In genomic region chr5:88575506-88576338, GRCm38 (mm10) we compare ENCODE assay signal across 12 mouse cellular contexts. TPM values are rescaled to one million over a fixed set of nuclear protein-coding genes. Genes with fewer than 3 reads are reported as not detected.
DNase-seq lines count a peak whose midpoint lies in the region; ATAC-seq and TF ChIP-seq lines count a peak whose summit lies in the region.
"Had no signal": no experiment of that assay in that cellular context is flagged by ENCODE, and none has a peak within 500 bp of the region (broad histone marks: within the 10 kb centered on the region; RNA-seq: fewer than 3 reads in every experiment).

No protein-coding gene starts in this region.

- no peak for TF ChIP-seq CTCF in ES-Bruce4 (IDR thresholded peaks at IDR 0.05; ENCODE audit: low read depth, low read length)
- TF ChIP-seq CTCF in forebrain, postnatal 0 days (IDR thresholded peaks at IDR 0.05; ENCODE audit: low read depth): no peak

- H3K27ac ChIP-seq in forebrain, embryonic 11.5 days (ENCODE audit: low read depth, low read length): no peak overlapping the region
- H3K27ac ChIP-seq in forebrain, embryonic 10.5 days: no peak overlapping the region
- 0 out of 2 replicates have a peak overlapping the region, but pooled peaks have one; percentile 28 for H3K27ac ChIP-seq in ES-Bruce4 (ENCODE audit: insufficient read depth, low read length)
- no peak overlapping the region for H3K27ac ChIP-seq in forebrain, postnatal 0 days (ENCODE audit: low read depth, low read length)
- peak overlapping the region; percentile 50; the same call in 1 of the 2 replicates for H3K27ac ChIP-seq in limb, embryonic 11.5 days (replicated peaks; ENCODE audit: low read depth, low read length)

- H3K36me3 ChIP-seq in forebrain, embryonic 11.5 days (ENCODE audit: control insufficient read depth, insufficient read depth, low read length): no peaks in the 10 kb centered on the region
- H3K36me3 ChIP-seq in forebrain, embryonic 10.5 days (replicated peaks): peaks cover 29% of the 10 kb centered on the region
- H3K36me3 ChIP-seq in ES-Bruce4 (ENCODE audit: control insufficient read depth, insufficient read depth, low read length, poor library complexity, severe bottlenecking): no peaks in the 10 kb centered on the region
- 0 out of 2 replicates have a peak, but pooled peaks cover under 1% of the 10 kb centered on the region for H3K36me3 ChIP-seq in forebrain, postnatal 0 days (ENCODE audit: insufficient read depth)
- 0 out of 2 replicates have a peak, but pooled peaks cover under 1% of the 10 kb centered on the region for H3K36me3 ChIP-seq in limb, embryonic 11.5 days (ENCODE audit: control insufficient read depth, insufficient read depth, low read length)

- no peaks in the 10 kb centered on the region for H3K27me3 ChIP-seq in forebrain, embryonic 11.5 days (ENCODE audit: control insufficient read depth, insufficient read depth, low read length)
- no peaks in the 10 kb centered on the region for H3K27me3 ChIP-seq in forebrain, embryonic 10.5 days (ENCODE audit: poor library complexity, severe bottlenecking)
- H3K27me3 ChIP-seq in ES-Bruce4 (ENCODE audit: control insufficient read depth, insufficient read depth, low read length, poor library complexity, severe bottlenecking): no peaks in the 10 kb centered on the region; the same call in 1 of the 2 replicates
- no peaks in the 10 kb centered on the region for H3K27me3 ChIP-seq in forebrain, postnatal 0 days (ENCODE audit: insufficient read depth, low read length)
- H3K27me3 ChIP-seq in limb, embryonic 11.5 days (ENCODE audit: control insufficient read depth, insufficient read depth, low read length): no peaks in the 10 kb centered on the region

- TF ChIP-seq EP300 in ES-Bruce4 (IDR thresholded peaks at IDR 0.05; ENCODE audit: insufficient read depth, low read depth, low read length): peak; percentile 68; the same call in 1 of the 2 replicates

- DNase-seq in forebrain, embryonic 11.5 days (ENCODE audit: low spot score): peak; percentile 7
- no peak for DNase-seq in forebrain, embryonic 10.5 days (ENCODE audit: extremely low spot score, low spot score)
- peak; percentile 35 for DNase-seq in forebrain, postnatal 0 days
- peak; percentile 55 for DNase-seq in limb, embryonic 11.5 days (ENCODE audit: low spot score)
- no peak for DNase-seq in thymus, postnatal 25 days
- DNase-seq in spleen, adult 18-20 months: no peak
- DNase-seq: adrenal gland, postnatal 14 days; thymus, adult 2 months had no signal

- 82% methylated on average over 3 of the region's 3 CpGs for WGBS in forebrain, embryonic 11.5 days
- WGBS in forebrain, embryonic 10.5 days: 80% methylated on average over 3 of the region's 3 CpGs
- WGBS in forebrain, postnatal 0 days: 72% methylated on average over 3 of the region's 3 CpGs
- 64% methylated on average over 3 of the region's 3 CpGs for WGBS in limb, embryonic 11.5 days

- H3K4me2 ChIP-seq in forebrain, embryonic 11.5 days (ENCODE audit: low read depth, low read length, severe bottlenecking): no peak overlapping the region
- H3K4me2 ChIP-seq in forebrain, postnatal 0 days (ENCODE audit: low read depth): no peak overlapping the region
- H3K4me2 ChIP-seq in limb, embryonic 11.5 days (ENCODE audit: low read depth, severe bottlenecking): no peak overlapping the region

- no peak overlapping the region for H3K9ac ChIP-seq in forebrain, embryonic 11.5 days (ENCODE audit: low read length)
- H3K9ac ChIP-seq in ES-Bruce4 (ENCODE audit: low read depth, poor library complexity, severe bottlenecking): no peak overlapping the region
- H3K9ac ChIP-seq in forebrain, postnatal 0 days: no peak overlapping the region
- H3K9ac ChIP-seq in limb, embryonic 11.5 days (ENCODE audit: low read length): no peak overlapping the region

- TF ChIP-seq POLR2A in ES-Bruce4 (IDR thresholded peaks at IDR 0.05; ENCODE audit: insufficient read depth, low read length): no peak

- no peak for ATAC-seq in forebrain, embryonic 11.5 days (replicated peaks; ENCODE audit: low FRiP score)
- peak; percentile 51 for ATAC-seq in forebrain, postnatal 0 days
- peak; percentile 80 for ATAC-seq in limb, embryonic 11.5 days (ENCODE audit: insufficient number of reproducible peaks, low FRiP score, low TSS enrichment, low read depth)
- ATAC-seq in erythroid progenitor cell, adult 5-6 weeks (replicated peaks; ENCODE audit: low FRiP score, poor library complexity, severe bottlenecking): no peak

- no peaks in the 10 kb centered on the region for H3K9me3 ChIP-seq in forebrain, embryonic 11.5 days (ENCODE audit: control insufficient read depth, low read length)
- no peaks in the 10 kb centered on the region for H3K9me3 ChIP-seq in forebrain, embryonic 10.5 days
- no peaks in the 10 kb centered on the region for H3K9me3 ChIP-seq in ES-Bruce4 (replicated peaks; ENCODE audit: control insufficient read depth, insufficient read depth, low read length, poor library complexity, severe bottlenecking)
- H3K9me3 ChIP-seq in forebrain, postnatal 0 days (ENCODE audit: low read length): no peaks in the 10 kb centered on the region
- H3K9me3 ChIP-seq in limb, embryonic 11.5 days (ENCODE audit: control insufficient read depth, low read length): no peaks in the 10 kb centered on the region

- no peak overlapping the region for H3K4me3 ChIP-seq in forebrain, embryonic 11.5 days (ENCODE audit: low read depth, low read length)
- no peak overlapping the region for H3K4me3 ChIP-seq in forebrain, embryonic 10.5 days
- H3K4me3 ChIP-seq in ES-Bruce4 (ENCODE audit: low read depth, low read length): no peak overlapping the region
- H3K4me3 ChIP-seq in forebrain, postnatal 0 days (ENCODE audit: low read depth, low read length): no peak overlapping the region
- no peak overlapping the region for H3K4me3 ChIP-seq in limb, embryonic 11.5 days (ENCODE audit: low read depth, low read length)

- no peaks in the 10 kb centered on the region for H3K4me1 ChIP-seq in forebrain, embryonic 11.5 days (replicated peaks; ENCODE audit: control insufficient read depth, insufficient read depth, low read length)
- H3K4me1 ChIP-seq in forebrain, embryonic 10.5 days: peaks cover 7% of the 10 kb centered on the region
- H3K4me1 ChIP-seq in ES-Bruce4 (ENCODE audit: control insufficient read depth, insufficient read depth, low read length): no peaks in the 10 kb centered on the region
- no peaks in the 10 kb centered on the region for H3K4me1 ChIP-seq in forebrain, postnatal 0 days (ENCODE audit: insufficient read depth)
- H3K4me1 ChIP-seq in limb, embryonic 11.5 days (ENCODE audit: control insufficient read depth, insufficient read depth, low read length): 0 out of 2 replicates have a peak, but pooled peaks cover 3% of the 10 kb centered on the region

RNA-seq across cellular contexts. Expression of gene Rufy3, which starts 10.9 kb away (rescaled TPM):
- polyA plus RNA-seq in forebrain, embryonic 11.5 days (2014; fragmentation: Nextera tagmentation; extraction: Ambion mirVana): 96.8 and 96.9 TPM in 2 replicates
- polyA plus RNA-seq in forebrain, embryonic 10.5 days (2016; fragmentation: Nextera tagmentation; extraction: Ambion mirVana): 29.6 and 33.9 TPM in 2 replicates
- 30.1 and 30.6 TPM in 2 replicates for polyA plus RNA-seq in ES-Bruce4 (2011; ENCODE audit: insufficient read depth, insufficient read length, low read depth, missing spikeins)
- total RNA-seq in forebrain, postnatal 0 days (2014; rRNA removed): 291 and 319 TPM in 2 replicates
- 133 and 214 TPM in 2 replicates for polyA plus RNA-seq in forebrain, postnatal 0 days (2015; fragmentation: Nextera tagmentation; extraction: Ambion mirVana)
- polyA plus RNA-seq in limb, embryonic 11.5 days (2014; fragmentation: Nextera tagmentation; extraction: Ambion mirVana): 9.9 and 11.1 TPM in 2 replicates
- 0.36 and 0.42 TPM in 2 replicates for total RNA-seq in erythroid progenitor cell, adult 5-6 weeks (2015; ENCODE audit: low replicate concordance)
- 4.0 and 9.3 TPM in 2 replicates for total RNA-seq in erythroid progenitor cell, adult 5-6 weeks (2017; ENCODE audit: low replicate concordance)

RNA-seq across cellular contexts. Expression of gene Utp3, which starts 21.5 kb away (rescaled TPM):
- 74.4 and 77.6 TPM in 2 replicates for polyA plus RNA-seq in forebrain, embryonic 11.5 days (2014; fragmentation: Nextera tagmentation; extraction: Ambion mirVana)
- polyA plus RNA-seq in forebrain, embryonic 10.5 days (2016; fragmentation: Nextera tagmentation; extraction: Ambion mirVana): 86.5 and 95.9 TPM in 2 replicates
- 100.0 and 108 TPM in 2 replicates for polyA plus RNA-seq in ES-Bruce4 (2011; ENCODE audit: insufficient read depth, insufficient read length, low read depth, missing spikeins)
- 25.9 and 29.6 TPM in 2 replicates for total RNA-seq in forebrain, postnatal 0 days (2014; rRNA removed)
- 44.6 and 53.9 TPM in 2 replicates for polyA plus RNA-seq in forebrain, postnatal 0 days (2015; fragmentation: Nextera tagmentation; extraction: Ambion mirVana)
- polyA plus RNA-seq in limb, embryonic 11.5 days (2014; fragmentation: Nextera tagmentation; extraction: Ambion mirVana): 86.4 and 95.8 TPM in 2 replicates
- total RNA-seq in erythroid progenitor cell, adult 5-6 weeks (2015; ENCODE audit: low replicate concordance): 26.3 and 36.5 TPM in 2 replicates
- 27.2 and 28.7 TPM in 2 replicates for total RNA-seq in erythroid progenitor cell, adult 5-6 weeks (2017; ENCODE audit: low replicate concordance)

RNA-seq across cellular contexts. Expression of gene Jchain, which starts 48.0 kb away (rescaled TPM):
- 0.48 TPM in 1 of 2 replicates, not detected in the other for polyA plus RNA-seq in forebrain, embryonic 11.5 days (2014; fragmentation: Nextera tagmentation; extraction: Ambion mirVana)
- 0.14 TPM in 1 of 2 replicates, not detected in the other for polyA plus RNA-seq in forebrain, embryonic 10.5 days (2016; fragmentation: Nextera tagmentation; extraction: Ambion mirVana)
- not detected in 2 replicates for polyA plus RNA-seq in ES-Bruce4 (2011; ENCODE audit: insufficient read depth, insufficient read length, low read depth, missing spikeins)
- 0.14 and 0.23 TPM in 2 replicates for total RNA-seq in forebrain, postnatal 0 days (2014; rRNA removed)
- 0.28 and 0.33 TPM in 2 replicates for polyA plus RNA-seq in forebrain, postnatal 0 days (2015; fragmentation: Nextera tagmentation; extraction: Ambion mirVana)
- 0.17 TPM in 1 of 2 replicates, not detected in the other for polyA plus RNA-seq in limb, embryonic 11.5 days (2014; fragmentation: Nextera tagmentation; extraction: Ambion mirVana)
- total RNA-seq in erythroid progenitor cell, adult 5-6 weeks (2015; ENCODE audit: low replicate concordance): 33.2 and 58.7 TPM in 2 replicates
- 23.1 and 23.7 TPM in 2 replicates for total RNA-seq in erythroid progenitor cell, adult 5-6 weeks (2017; ENCODE audit: low replicate concordance)
- total RNA-seq: common myeloid progenitor, adult 5-6 weeks had no signal
- polyA plus RNA-seq: hindbrain, embryonic 11.5 days had no signal

Comparison
In these comparisons a context has a peak if more than half of its experiments do, and no peak if none do; other contexts are left out.
1. ATAC-seq: peak in forebrain, postnatal 0 days (single experiment) and limb, embryonic 11.5 days (single experiment); none in forebrain, embryonic 11.5 days (single experiment) and erythroid progenitor cell, adult 5-6 weeks (single experiment).
2. DNase-seq: peak in forebrain, embryonic 11.5 days (single experiment), forebrain, postnatal 0 days (single experiment) and limb, embryonic 11.5 days (single experiment); none in forebrain, embryonic 10.5 days (single experiment), thymus, postnatal 25 days (single experiment) and spleen, adult 18-20 months (0 of 2).
3. H3K27ac ChIP-seq: peak in ES-Bruce4 (single experiment) and limb, embryonic 11.5 days (single experiment); none in forebrain, embryonic 11.5 days (single experiment), forebrain, embryonic 10.5 days (single experiment) and forebrain, postnatal 0 days (single experiment).